Mouse (Mus musculus): ENCODE measurements at regions not wholly inside any gene's neighbourhood (a gene's known extent, or its start where the extent isn't known, plus 50 kb on each side); places are given as distances from the start of the nearest gene placed in this dataset.

GRCm38 (mm10) chr12:109836521-109836920 lies 236.4 kb upstream of the Rtl1 start:
- no peak overlapping the region for H3K4me2 ChIP-seq (replicated peaks; ENCODE audit: low read depth, low read length)

DNA sequence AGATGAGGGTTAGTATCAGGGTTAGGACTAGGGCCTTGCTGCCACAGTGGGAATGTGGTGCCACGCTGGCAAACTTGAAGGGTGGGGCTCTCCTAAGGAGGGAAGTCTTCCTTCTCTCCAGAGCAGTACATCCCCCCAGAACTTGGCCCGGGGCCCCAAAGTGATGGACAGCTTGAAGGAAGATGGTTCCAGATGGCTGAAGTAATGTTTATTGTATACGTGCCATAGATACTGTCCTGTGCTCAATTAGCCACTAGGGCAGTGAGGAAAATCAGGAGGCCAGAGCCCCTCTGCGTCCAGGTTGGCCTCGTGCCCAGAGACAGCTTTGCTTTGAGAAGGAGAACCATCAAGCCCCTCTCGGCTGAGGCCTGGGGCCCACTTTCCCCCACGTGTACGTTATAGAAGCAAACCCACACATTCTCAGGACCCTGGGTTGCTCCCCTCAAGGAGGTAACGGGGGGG lies 239.0 kb upstream of the Rtl1 start:
- Histone ChIP-seq H3K9ac (replicated peaks; ENCODE audit: low read depth, low read length) (no peak overlapping the region), H3K36me3 (ENCODE audit: control insufficient read depth, insufficient read depth, low read length) (no peaks in the 10 kb centered on the region), H3K4me2 (replicated peaks; ENCODE audit: low read depth, low read length) (no peak overlapping the region), H3K27me3 (ENCODE audit: control insufficient read depth, insufficient read depth, low read length) (no peaks in the 10 kb centered on the region), H3K27ac (ENCODE audit: low read length) (peak overlapping the region; percentile 94), H3K4me3 (ENCODE audit: low read depth, low read length) (no peak overlapping the region), H3K9me3 (ENCODE audit: control insufficient read depth, low read depth, low read length) (no peaks in the 10 kb centered on the region), H3K4me1 (ENCODE audit: control insufficient read depth, insufficient read depth, low read length) (peaks cover 29% of the 10 kb centered on the region)
- peak; percentile 80 for ATAC-seq (ENCODE audit: insufficient number of reproducible peaks, insufficient read depth, low FRiP score, low read depth)
- WGBS: 24% methylated on average over 9 of the region's 9 CpGs

More at GRCm38 (mm10) chr12:109836521-109836920, 236.4 kb upstream of the Rtl1 start:
- Histone ChIP-seq H3K27me3 (ENCODE audit: control insufficient read depth, insufficient read depth, low read length) (no peaks in the 10 kb centered on the region), H3K4me3 (ENCODE audit: low read depth, low read length) (no peak overlapping the region), H3K4me1 (ENCODE audit: control insufficient read depth, insufficient read depth, low read length) (peaks cover 29% of the 10 kb centered on the region), H3K36me3 (ENCODE audit: control insufficient read depth, insufficient read depth, low read length) (no peaks in the 10 kb centered on the region), H3K27ac (ENCODE audit: low read length) (no peak overlapping the region), H3K9me3 (ENCODE audit: control insufficient read depth, low read depth, low read length) (no peaks in the 10 kb centered on the region), H3K9ac (replicated peaks; ENCODE audit: low read depth, low read length) (no peak overlapping the region)
- no peak for ATAC-seq (ENCODE audit: insufficient number of reproducible peaks, insufficient read depth, low FRiP score, low read depth)
- WGBS: 42% methylated on average over 8 of the region's 8 CpGs

GRCm38 (mm10) chr12:109839946-109840524 lies 239.9 kb upstream of the Rtl1 start:
- WGBS: 21% methylated on average over 14 of the region's 14 CpGs
- no peak overlapping the region for H3K9ac ChIP-seq (replicated peaks; ENCODE audit: low read depth, low read length)
- H3K4me1 ChIP-seq (ENCODE audit: control insufficient read depth, insufficient read depth, low read length): peaks cover 29% of the 10 kb centered on the region
- no peaks in the 10 kb centered on the region for H3K36me3 ChIP-seq (ENCODE audit: control insufficient read depth, insufficient read depth, low read length)
- H3K4me3 ChIP-seq (ENCODE audit: low read depth, low read length): no peak overlapping the region
- H3K9me3 ChIP-seq (ENCODE audit: control insufficient read depth, low read depth, low read length): no peaks in the 10 kb centered on the region
- ATAC-seq (ENCODE audit: insufficient number of reproducible peaks, insufficient read depth, low FRiP score, low read depth): peak; percentile 12; the same call in 1 of the 2 replicates
- peak overlapping the region; percentile 94 for H3K27ac ChIP-seq (ENCODE audit: low read length)
- H3K27me3 ChIP-seq (ENCODE audit: control insufficient read depth, insufficient read depth, low read length): no peaks in the 10 kb centered on the region
- no peak overlapping the region for H3K4me2 ChIP-seq (replicated peaks; ENCODE audit: low read depth, low read length)

- no peak overlapping the region for H3K4me2 ChIP-seq (replicated peaks; ENCODE audit: low read depth, low read length)
- H3K9ac ChIP-seq (replicated peaks; ENCODE audit: low read depth, low read length): no peak overlapping the region
- 63% methylated on average over 8 of the region's 8 CpGs for WGBS
- peaks cover 5% of the 10 kb centered on the region for H3K4me1 ChIP-seq (ENCODE audit: control insufficient read depth, insufficient read depth, low read length)
- H3K27ac ChIP-seq (ENCODE audit: low read length): no peak overlapping the region
- no peaks in the 10 kb centered on the region for H3K36me3 ChIP-seq (ENCODE audit: control insufficient read depth, insufficient read depth, low read length)
- no peaks in the 10 kb centered on the region for H3K27me3 ChIP-seq (ENCODE audit: control insufficient read depth, insufficient read depth, low read length)
- no peak overlapping the region for H3K4me3 ChIP-seq (ENCODE audit: low read depth, low read length)
- no peak for ATAC-seq (ENCODE audit: insufficient number of reproducible peaks, insufficient read depth, low FRiP score, low read depth)
- no peaks in the 10 kb centered on the region for H3K9me3 ChIP-seq (ENCODE audit: control insufficient read depth, low read depth, low read length)
Observed at GRCm38 (mm10) chr12:109844723-109845601, 244.8 kb upstream of the Rtl1 start.

- ATAC-seq (ENCODE audit: insufficient number of reproducible peaks, insufficient read depth, low FRiP score, low read depth): peak; percentile 56; the same call in 1 of the 2 replicates
- no peak overlapping the region for H3K4me2 ChIP-seq (replicated peaks; ENCODE audit: low read depth, low read length)
- 44% methylated on average over 5 of the region's 5 CpGs for WGBS
- no peak overlapping the region for H3K27ac ChIP-seq (ENCODE audit: low read length)
- no peaks in the 10 kb centered on the region for H3K36me3 ChIP-seq (ENCODE audit: control insufficient read depth, insufficient read depth, low read length)
- H3K9me3 ChIP-seq (ENCODE audit: control insufficient read depth, low read depth, low read length): no peaks in the 10 kb centered on the region
- no peaks in the 10 kb centered on the region for H3K27me3 ChIP-seq (ENCODE audit: control insufficient read depth, insufficient read depth, low read length)
- no peak overlapping the region for H3K9ac ChIP-seq (replicated peaks; ENCODE audit: low read depth, low read length)
- H3K4me1 ChIP-seq (ENCODE audit: control insufficient read depth, insufficient read depth, low read length): no peaks in the 10 kb centered on the region
- no peak overlapping the region for H3K4me3 ChIP-seq (ENCODE audit: low read depth, low read length)
Observed at GRCm38 (mm10) chr12:109845602-109845906, 245.4 kb upstream of the Rtl1 start.

DNA sequence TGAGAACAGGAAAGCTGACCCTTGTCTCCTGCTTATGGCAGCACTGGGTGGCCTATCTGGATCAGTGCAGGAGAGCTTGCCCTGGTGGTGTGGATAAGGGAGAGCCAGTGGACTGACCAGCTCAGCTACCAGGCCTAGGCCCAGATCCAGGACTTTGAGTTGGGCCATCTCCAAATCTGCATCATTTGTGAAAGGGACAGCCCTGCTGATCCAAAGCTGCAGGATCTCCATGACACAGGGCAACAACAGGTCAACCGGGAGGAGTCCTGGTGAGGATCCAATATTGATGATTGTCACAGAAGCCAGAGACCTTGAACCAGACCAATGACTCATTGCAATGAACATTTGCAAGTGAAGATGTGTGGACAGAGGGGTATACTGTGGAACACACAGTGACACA lies 256.2 kb upstream of the Rtl1 start:
- Histone ChIP-seq H3K27ac (ENCODE audit: low read length) (no peak overlapping the region), H3K4me3 (ENCODE audit: low read depth, low read length) (no peak overlapping the region), H3K9me3 (ENCODE audit: control insufficient read depth, low read depth, low read length) (no peaks in the 10 kb centered on the region), H3K36me3 (ENCODE audit: control insufficient read depth, insufficient read depth, low read length) (no peaks in the 10 kb centered on the region), H3K4me2 (replicated peaks; ENCODE audit: low read depth, low read length) (no peak overlapping the region), H3K27me3 (ENCODE audit: control insufficient read depth, insufficient read depth, low read length) (no peaks in the 10 kb centered on the region), H3K4me1 (ENCODE audit: control insufficient read depth, insufficient read depth, low read length) (no peaks in the 10 kb centered on the region), H3K9ac (replicated peaks; ENCODE audit: low read depth, low read length) (no peak overlapping the region)
- WGBS: 68% methylated on average over 1 of the region's 1 CpGs
- ATAC-seq (ENCODE audit: insufficient number of reproducible peaks, insufficient read depth, low FRiP score, low read depth): no peak

GRCm38 (mm10) chr12:109857705-109858104 lies 257.6 kb upstream of the Rtl1 start:
- Histone ChIP-seq H3K4me2 (replicated peaks; ENCODE audit: low read depth, low read length) (no peak overlapping the region), H3K9me3 (ENCODE audit: control insufficient read depth, low read depth, low read length) (no peaks in the 10 kb centered on the region), H3K36me3 (ENCODE audit: control insufficient read depth, insufficient read depth, low read length) (no peaks in the 10 kb centered on the region), H3K27ac (ENCODE audit: low read length) (no peak overlapping the region), H3K27me3 (ENCODE audit: control insufficient read depth, insufficient read depth, low read length) (no peaks in the 10 kb centered on the region), H3K4me3 (ENCODE audit: low read depth, low read length) (no peak overlapping the region), H3K9ac (replicated peaks; ENCODE audit: low read depth, low read length) (no peak overlapping the region), H3K4me1 (ENCODE audit: control insufficient read depth, insufficient read depth, low read length) (no peaks in the 10 kb centered on the region)
- ATAC-seq (ENCODE audit: insufficient number of reproducible peaks, insufficient read depth, low FRiP score, low read depth): no peak
- 43% methylated on average over 4 of the region's 4 CpGs for WGBS

DNA sequence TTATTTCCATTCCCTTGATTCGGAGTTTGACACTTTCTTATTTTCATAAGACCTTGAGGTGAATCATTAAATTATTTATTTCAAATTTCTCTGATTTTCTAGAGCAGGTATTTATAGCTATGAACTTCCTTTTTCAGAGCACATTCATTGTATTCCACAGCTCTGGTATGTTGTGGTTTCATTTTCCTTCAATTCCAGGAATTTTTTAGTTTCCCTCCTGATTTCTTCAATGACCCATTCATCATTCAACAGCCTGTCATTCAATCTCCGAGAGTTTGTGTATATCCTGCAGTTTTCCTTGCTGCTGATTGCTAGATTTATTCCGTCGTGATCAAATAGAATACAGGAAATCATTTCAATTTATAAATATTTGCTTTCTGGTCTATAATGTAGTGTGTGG lies 264.7 kb upstream of the Rtl1 start:
- no peaks in the 10 kb centered on the region for H3K4me1 ChIP-seq (ENCODE audit: control insufficient read depth, insufficient read depth, low read length)
- ATAC-seq (ENCODE audit: insufficient number of reproducible peaks, insufficient read depth, low FRiP score, low read depth): no peak
- whole genome bisulfite sequencing: 65% methylated on average over 4 of the region's 4 CpGs
- H3K9ac ChIP-seq (replicated peaks; ENCODE audit: low read depth, low read length): no peak overlapping the region
- no peaks in the 10 kb centered on the region for H3K27me3 ChIP-seq (ENCODE audit: control insufficient read depth, insufficient read depth, low read length)
- H3K27ac ChIP-seq (ENCODE audit: low read length): no peak overlapping the region
- H3K4me2 ChIP-seq (replicated peaks; ENCODE audit: low read depth, low read length): no peak overlapping the region
- no peak overlapping the region for H3K4me3 ChIP-seq (ENCODE audit: low read depth, low read length)
- no peaks in the 10 kb centered on the region for H3K36me3 ChIP-seq (ENCODE audit: control insufficient read depth, insufficient read depth, low read length)
- H3K9me3 ChIP-seq (ENCODE audit: control insufficient read depth, low read depth, low read length): no peaks in the 10 kb centered on the region

Measured in stomach, embryonic 14.5 days (tissue).